Mouse (Mus musculus) liver, embryonic 18 days (tissue): ENCODE results near the gene Car10. TPM values are rescaled to one million over a fixed set of nuclear protein-coding genes. Genes with fewer than 3 reads are reported as not detected.

Source experiments
- polyA plus RNA-seq: library from polyadenylated mRNA; depleted of rRNA; stranded (reverse); fragments of >200 nt; gene quantifications from 2 replicates; pipeline ENCODE4 v1.2.3, GENCODE M21; 2012; rRNA removed

The Car10 gene
- polyA plus RNA-seq = not detected in 2 replicates

GRCm38 (mm10) chr11:93097941-93098828 lies at the start of gene Car10:
Car10 (plus strand) TSS chr11:93098028.

